Comparison of ENCODE assay signal across 24 mouse cellular contexts in genomic region chr1:88954784-88955183, GRCm38 (mm10).
A peak's percentile ranks its signal among the peaks of the same experiment; 100 is the strongest.
DNase-seq lines count a peak whose midpoint lies in the region; ATAC-seq lines count a peak whose summit lies in the region.
"Had no signal": no experiment of that assay in that cellular context is flagged by ENCODE, and none has a peak within 500 bp of the region (broad histone marks: within the 10 kb centered on the region; RNA-seq: fewer than 3 reads in every experiment).

No protein-coding gene starts in this region.

- H3K36me3 ChIP-seq in intestine, embryonic 14.5 days (ENCODE audit: control insufficient read depth, insufficient read depth, low read length) = no peaks in the 10 kb centered on the region
- no peaks in the 10 kb centered on the region for H3K36me3 ChIP-seq in intestine, embryonic 16.5 days (ENCODE audit: control insufficient read depth, insufficient read depth, low read length)
- no peaks in the 10 kb centered on the region for H3K36me3 ChIP-seq in liver, embryonic 15.5 days (replicated peaks)
- no peaks in the 10 kb centered on the region for H3K36me3 ChIP-seq in stomach, embryonic 16.5 days (ENCODE audit: control insufficient read depth, insufficient read depth, low read length)
- H3K36me3 ChIP-seq: embryonic facial prominence, embryonic 12.5 days; heart, embryonic 12.5 days; hindbrain, embryonic 13.5 days; limb, embryonic 12.5 days had no signal

- H3K4me2 ChIP-seq in intestine, embryonic 14.5 days (ENCODE audit: low read length) = no peak overlapping the region
- H3K4me2 ChIP-seq in intestine, embryonic 16.5 days (ENCODE audit: low read depth, low read length) = no peak overlapping the region
- no peak overlapping the region for H3K4me2 ChIP-seq in liver, embryonic 15.5 days
- no peak overlapping the region for H3K4me2 ChIP-seq in stomach, embryonic 16.5 days (ENCODE audit: low read depth, low read length)
- H3K4me2 ChIP-seq: embryonic facial prominence, embryonic 12.5 days; heart, embryonic 12.5 days; hindbrain, embryonic 13.5 days; limb, embryonic 12.5 days had no signal

- DNase-seq in intestine, embryonic 14.5 days (ENCODE audit: low spot score) = peak; percentile 58
- DNase-seq in cerebellum, postnatal 25 days = no peak
- no peak for DNase-seq in thymus, adult 18-20 months
- no peak for DNase-seq in lung, postnatal 36 days
- DNase-seq: cerebellum, adult 2 months; embryo, embryonic 11 days; heart, adult 2 months; heart, postnatal 4 days; kidney, adult 2 months; kidney, postnatal 4 days; layer of hippocampus, adult 9-11 months; lung, adult 2 months; lung, postnatal 10 days; midbrain, embryonic 14.5 days; thymus, postnatal 4 days had no signal

- H3K9ac ChIP-seq in intestine, embryonic 14.5 days (ENCODE audit: low read length) = no peak overlapping the region
- no peak overlapping the region for H3K9ac ChIP-seq in intestine, embryonic 16.5 days (ENCODE audit: low read depth, low read length)
- no peak overlapping the region for H3K9ac ChIP-seq in liver, embryonic 15.5 days
- H3K9ac ChIP-seq in stomach, embryonic 16.5 days (ENCODE audit: low read length) = no peak overlapping the region
- H3K9ac ChIP-seq: embryonic facial prominence, embryonic 12.5 days; heart, embryonic 12.5 days; hindbrain, embryonic 13.5 days; limb, embryonic 12.5 days had no signal

- no peaks in the 10 kb centered on the region for H3K27me3 ChIP-seq in intestine, embryonic 14.5 days (replicated peaks; ENCODE audit: control insufficient read depth, insufficient read depth, low read length)
- no peaks in the 10 kb centered on the region for H3K27me3 ChIP-seq in intestine, embryonic 16.5 days (replicated peaks; ENCODE audit: control insufficient read depth, insufficient read depth, low read length)
- no peaks in the 10 kb centered on the region for H3K27me3 ChIP-seq in liver, embryonic 15.5 days
- H3K27me3 ChIP-seq in stomach, embryonic 16.5 days (ENCODE audit: control insufficient read depth, insufficient read depth, low read length) = no peaks in the 10 kb centered on the region
- H3K27me3 ChIP-seq: embryonic facial prominence, embryonic 12.5 days; heart, embryonic 12.5 days; hindbrain, embryonic 13.5 days; limb, embryonic 12.5 days had no signal

- H3K4me3 ChIP-seq in intestine, embryonic 14.5 days (ENCODE audit: low read depth, low read length) = no peak overlapping the region
- no peak overlapping the region for H3K4me3 ChIP-seq in intestine, embryonic 16.5 days (ENCODE audit: low read length)
- H3K4me3 ChIP-seq in liver, embryonic 15.5 days (replicated peaks) = no peak overlapping the region
- no peak overlapping the region for H3K4me3 ChIP-seq in stomach, embryonic 16.5 days (replicated peaks; ENCODE audit: low read length)
- H3K4me3 ChIP-seq: embryonic facial prominence, embryonic 12.5 days; heart, adult 2 months; heart, embryonic 12.5 days; hindbrain, embryonic 13.5 days; limb, embryonic 12.5 days had no signal

- H3K27ac ChIP-seq in intestine, embryonic 14.5 days (ENCODE audit: low read depth) = peak overlapping the region; percentile 65; the same call in 1 of the 2 replicates
- H3K27ac ChIP-seq in intestine, embryonic 16.5 days (ENCODE audit: low read length) = peak overlapping the region; percentile 57
- no peak overlapping the region for H3K27ac ChIP-seq in liver, embryonic 15.5 days (replicated peaks)
- peak overlapping the region; percentile 63; the same call in 1 of the 2 replicates for H3K27ac ChIP-seq in stomach, embryonic 16.5 days (ENCODE audit: low read length)
- H3K27ac ChIP-seq: embryonic facial prominence, embryonic 12.5 days; heart, adult 2 months; hindbrain, embryonic 13.5 days; limb, embryonic 12.5 days had no signal

- 72% methylated on average over 5 of the region's 5 CpGs for WGBS in intestine, embryonic 14.5 days
- 60% methylated on average over 5 of the region's 5 CpGs for WGBS in intestine, embryonic 16.5 days
- WGBS in liver, embryonic 15.5 days (ENCODE audit: insufficient replicate concordance) = 55% methylated on average over 5 of the region's 5 CpGs
- WGBS in stomach, embryonic 16.5 days = 47% methylated on average over 5 of the region's 5 CpGs

- peak; percentile 81 for ATAC-seq in intestine, embryonic 14.5 days (replicated peaks; ENCODE audit: low FRiP score, low TSS enrichment, low read depth)
- peak; percentile 90 for ATAC-seq in intestine, embryonic 16.5 days
- peak; percentile 78 for ATAC-seq in liver, embryonic 15.5 days (ENCODE audit: insufficient read depth)
- peak; percentile 84 for ATAC-seq in stomach, embryonic 16.5 days (ENCODE audit: insufficient read depth, low FRiP score)
- ATAC-seq: CD4-positive, CD25-positive, alpha-beta regulatory T cell, adult 4 months; forebrain, embryonic 14.5 days had no signal

- H3K4me1 ChIP-seq in intestine, embryonic 14.5 days (replicated peaks; ENCODE audit: control insufficient read depth, insufficient read depth, low read length) = peaks cover 4% of the 10 kb centered on the region; the same call in 1 of the 2 replicates
- H3K4me1 ChIP-seq in intestine, embryonic 16.5 days (ENCODE audit: control insufficient read depth, insufficient read depth, low read length) = no peaks in the 10 kb centered on the region
- no peaks in the 10 kb centered on the region for H3K4me1 ChIP-seq in liver, embryonic 15.5 days (replicated peaks)
- no peaks in the 10 kb centered on the region for H3K4me1 ChIP-seq in stomach, embryonic 16.5 days (ENCODE audit: control insufficient read depth, insufficient read depth, low read length)
- H3K4me1 ChIP-seq: embryonic facial prominence, embryonic 12.5 days; heart, embryonic 12.5 days; limb, embryonic 12.5 days had no signal

- no peaks in the 10 kb centered on the region for H3K9me3 ChIP-seq in intestine, embryonic 14.5 days (ENCODE audit: control insufficient read depth, low read length)
- H3K9me3 ChIP-seq in intestine, embryonic 16.5 days (ENCODE audit: control insufficient read depth, low read length) = no peaks in the 10 kb centered on the region
- H3K9me3 ChIP-seq in liver, embryonic 15.5 days (replicated peaks) = no peaks in the 10 kb centered on the region
- H3K9me3 ChIP-seq in stomach, embryonic 16.5 days (replicated peaks; ENCODE audit: control insufficient read depth, low read length) = no peaks in the 10 kb centered on the region
- H3K9me3 ChIP-seq: embryonic facial prominence, embryonic 12.5 days; heart, embryonic 12.5 days; hindbrain, embryonic 13.5 days; limb, embryonic 12.5 days had no signal
